ENCODE assay signal across 13 mouse cellular contexts in the genomic region with DNA sequence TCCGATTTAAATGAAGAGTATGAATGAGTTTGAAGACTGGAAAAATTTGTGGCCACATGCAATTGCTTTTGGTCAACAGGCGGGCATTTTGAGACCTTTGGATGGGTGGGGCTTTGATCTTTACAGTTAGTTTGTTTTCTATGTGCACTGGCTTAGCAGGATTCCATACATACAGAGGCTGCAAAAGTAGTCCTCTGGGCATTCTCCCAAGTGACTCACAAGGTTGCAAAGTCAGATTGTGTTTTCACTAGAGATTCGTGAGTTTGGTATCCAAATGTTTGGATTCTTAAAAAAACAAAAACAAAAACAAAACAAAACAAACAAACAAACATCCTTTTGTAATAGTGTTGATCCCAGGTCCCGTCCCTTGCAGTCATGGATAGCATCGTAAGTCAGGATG. TPM values are rescaled to one million over a fixed set of nuclear protein-coding genes. Genes with fewer than 3 reads are reported as not detected.
"Had no signal": no experiment of that assay in that cellular context is flagged by ENCODE, and none has a peak within 500 bp of the region (broad histone marks: within the 10 kb centered on the region; RNA-seq: fewer than 3 reads in every experiment).

No protein-coding gene starts in this region.

- H3K27me3 ChIP-seq: limb, embryonic 15.5 days; liver, embryonic 12.5 days; midbrain, embryonic 12.5 days; neural tube, embryonic 13.5 days had no signal

- H3K9me3 ChIP-seq: limb, embryonic 15.5 days; liver, embryonic 12.5 days had no signal

- H3K4me1 ChIP-seq: liver, embryonic 12.5 days; midbrain, embryonic 12.5 days; neural tube, embryonic 13.5 days had no signal

- DNase-seq: kidney, postnatal 36 days; layer of hippocampus, adult 9-11 months; layer of hippocampus, postnatal 36 days; right cerebral cortex, postnatal 14 days; thymus, postnatal 36 days had no signal

- ATAC-seq: liver, embryonic 12.5 days; midbrain, embryonic 16.5 days had no signal

- H3K36me3 ChIP-seq: liver, embryonic 12.5 days; midbrain, embryonic 12.5 days; neural tube, embryonic 13.5 days had no signal

- H3K27ac ChIP-seq: kidney, postnatal 0 days; limb, embryonic 15.5 days; liver, embryonic 12.5 days; midbrain, embryonic 12.5 days; neural tube, embryonic 13.5 days had no signal

- H3K9ac ChIP-seq: limb, embryonic 15.5 days; liver, embryonic 12.5 days; lung, embryonic 14.5 days; midbrain, embryonic 12.5 days; neural tube, embryonic 13.5 days had no signal

- H3K4me2 ChIP-seq: limb, embryonic 15.5 days; liver, embryonic 12.5 days; lung, embryonic 14.5 days; midbrain, embryonic 12.5 days; neural tube, embryonic 13.5 days had no signal

- H3K4me3 ChIP-seq: limb, embryonic 15.5 days; liver, embryonic 12.5 days; midbrain, embryonic 12.5 days; neural tube, embryonic 13.5 days had no signal

RNA-seq across cellular contexts. Expression of a gene that starts 7.7 kb away (rescaled TPM):
- total RNA-seq: megakaryocyte-erythroid progenitor cell, adult 5-6 weeks had no signal
